Mouse (Mus musculus) CD4-positive, CD25-positive, alpha-beta regulatory T cell, adult 4 months (primary cell): ENCODE measurements around the gene D17H6S53E. TPM values are rescaled to one million over a fixed set of nuclear protein-coding genes. Genes with fewer than 3 reads are reported as not detected.
A peak's percentile ranks its signal among the peaks of the same experiment; 100 is the strongest.

Experiments used
- ATAC-seq: one replicate; pipeline ENCODE4 v1.8.0; 2017
- polyA plus RNA-seq, 2 experiments: library from polyadenylated mRNA; unstranded; fragments of 100-300 nt; shearing (Covaris generic); gene quantifications; one replicate each; pipeline ENCODE4 v1.2.1; 2017

D17H6S53E gene
- polyA plus RNA-seq, 2 experiments from 2014 or later: 24.2 to 33.4 TPM

- ATAC-seq: no peak
Measured at GRCm38 (mm10) chr17:35163326-35164081, 37.3 kb downstream of the D17H6S53E start.

- ATAC-seq: no peak
Measured at GRCm38 (mm10) chr17:35164218-35164567, 38.0 kb downstream of the D17H6S53E start.

- peak; percentile 90 for ATAC-seq
Measured at GRCm38 (mm10) chr17:35164568-35165450, 38.6 kb downstream of the D17H6S53E start, which contains the start of gene Prrc2a. Gene Prrc2a (minus strand): TSS chr17:35164897.

GRCm38 (mm10) chr17:35165451-35166155, 39.4 kb downstream of the D17H6S53E start:
- peak; percentile 1 for ATAC-seq

- no peak for ATAC-seq
Measured at GRCm38 (mm10) chr17:35166352-35167035, 40.3 kb downstream of the D17H6S53E start.

- no peak for ATAC-seq
Measured at GRCm38 (mm10) chr17:35167794-35168193, 41.6 kb downstream of the D17H6S53E start.

- no peak for ATAC-seq
Measured at GRCm38 (mm10) chr17:35168541-35169207, 42.5 kb downstream of the D17H6S53E start.

GRCm38 (mm10) chr17:35172445-35173234, 46.5 kb downstream of the D17H6S53E start:
- peak; percentile 48 for ATAC-seq

GRCm38 (mm10) chr17:35173329-35173728, 47.2 kb downstream of the D17H6S53E start:
- peak; percentile 75 for ATAC-seq

- ATAC-seq: peak; percentile 67
Measured at GRCm38 (mm10) chr17:35174201-35174977, 48.2 kb downstream of the D17H6S53E start.

GRCm38 (mm10) chr17:35175382-35175781, 49.2 kb downstream of the D17H6S53E start:
- no peak for ATAC-seq

- no peak for ATAC-seq
Measured at GRCm38 (mm10) chr17:35175968-35176367, 49.8 kb downstream of the D17H6S53E start, which contains the start of gene Aif1. Gene Aif1 (minus strand): TSS chr17:35176068.

Other genes starting within 250 kb of the D17H6S53E start
- gene Zbtb12, start 246.9 kb upstream of the D17H6S53E start, polyA plus RNA-seq: not detected
- not detected for gene Gm20547, start 244.3 kb upstream of the D17H6S53E start, polyA plus RNA-seq
- 1 to 10 TPM; 1.1 to 2.5 TPM for gene C2, start 228.1 kb upstream of the D17H6S53E start, polyA plus RNA-seq
- 10 to 100 TPM; 21.8 to 30.5 TPM for gene Ehmt2, start 227.9 kb upstream of the D17H6S53E start, polyA plus RNA-seq
- gene Slc44a4, start 211.9 kb upstream of the D17H6S53E start, polyA plus RNA-seq: not detected
- gene Neu1, start 195.1 kb upstream of the D17H6S53E start, polyA plus RNA-seq: 10 to 100 TPM; 32.5 to 40.6 TPM
- gene Hspa1b, start 167.1 kb upstream of the D17H6S53E start, polyA plus RNA-seq: 1 to 10 TPM in 1 of 2 experiments, under 1 TPM in 1; 0.84 to 3.7 TPM
- 1 to 10 TPM in 1 of 2 experiments, not detected in 1; 3.1 TPM for gene Gm20481, start 156.5 kb upstream of the D17H6S53E start, polyA plus RNA-seq
- gene Hspa1a, start 154.2 kb upstream of the D17H6S53E start, polyA plus RNA-seq: 1 to 10 TPM in 1 of 2 experiments, not detected in 1; 1.1 TPM
- gene Hspa1l, start 153.7 kb upstream of the D17H6S53E start, polyA plus RNA-seq: 1 to 10 TPM in 1 of 2 experiments, under 1 TPM in 1; 0.17 to 1.3 TPM
- gene Lsm2, start 144.5 kb upstream of the D17H6S53E start, polyA plus RNA-seq: 10 to 100 TPM; 51.4 to 54.8 TPM
- 10 to 100 TPM; 28.4 to 31.6 TPM for gene Vars, start 125.4 kb upstream of the D17H6S53E start, polyA plus RNA-seq
- gene Vwa7, start 109.8 kb upstream of the D17H6S53E start, polyA plus RNA-seq: under 1 TPM; 0.12 to 0.14 TPM
- 1 to 10 TPM; 2.7 to 2.8 TPM for gene Sapcd1, start 98.4 kb upstream of the D17H6S53E start, polyA plus RNA-seq
- 1 to 10 TPM; 1.8 to 2.5 TPM for gene Msh5, start 79.6 kb upstream of the D17H6S53E start, polyA plus RNA-seq
- gene Clic1, start 76.4 kb upstream of the D17H6S53E start, polyA plus RNA-seq: 100 to 1,000 TPM; 490 to 619 TPM
- 1 to 10 TPM; 1.1 to 6.3 TPM for gene Ddah2, start 67.3 kb upstream of the D17H6S53E start, polyA plus RNA-seq
- not detected for gene Ly6g6c, start 61.0 kb upstream of the D17H6S53E start, polyA plus RNA-seq
- not detected for gene Mpig6b, start 60.2 kb upstream of the D17H6S53E start, polyA plus RNA-seq
- gene Ly6g6e, start 49.5 kb upstream of the D17H6S53E start, polyA plus RNA-seq: not detected
- gene Ly6g6d, start 48.3 kb upstream of the D17H6S53E start, polyA plus RNA-seq: not detected
- not detected for gene Ly6g6f, start 40.8 kb upstream of the D17H6S53E start, polyA plus RNA-seq
- 10 to 100 TPM; 23.5 to 27.2 TPM for gene Abhd16a, start 37.1 kb upstream of the D17H6S53E start, polyA plus RNA-seq
- not detected for gene Ly6g5c, start 18.1 kb upstream of the D17H6S53E start, polyA plus RNA-seq
- gene Ly6g5b, start 10.9 kb upstream of the D17H6S53E start, polyA plus RNA-seq: 1 to 10 TPM; 2.5 to 2.8 TPM
- gene Gpank1, start 4.9 kb upstream of the D17H6S53E start, polyA plus RNA-seq: 10 to 100 TPM; 80.4 to 86.0 TPM
- gene Csnk2b, start 4.3 kb upstream of the D17H6S53E start, polyA plus RNA-seq: 100 to 1,000 TPM; 243 to 284 TPM
- under 1 TPM in 1 of 2 experiments, not detected in 1; 0.32 TPM for gene Apom, start 5.7 kb downstream of the D17H6S53E start, polyA plus RNA-seq
- 10 to 100 TPM; 16.9 to 31.5 TPM for gene Bag6, start 8.8 kb downstream of the D17H6S53E start, polyA plus RNA-seq
- gene Prrc2a, start 38.5 kb downstream of the D17H6S53E start, polyA plus RNA-seq: 10 to 100 TPM; 43.0 to 75.1 TPM
- gene Aif1, start 49.7 kb downstream of the D17H6S53E start, polyA plus RNA-seq: 1 to 10 TPM; 1.8 to 3.7 TPM
- 10 to 100 TPM in 1 of 2 experiments, 1 to 10 TPM in 1; 7.3 to 10.0 TPM for gene Lst1, start 62.1 kb downstream of the D17H6S53E start, polyA plus RNA-seq
- 100 to 1,000 TPM; 154 to 344 TPM for gene Ltb, start 68.1 kb downstream of the D17H6S53E start, polyA plus RNA-seq
- 10 to 100 TPM; 15.3 to 23.5 TPM for gene Tnf, start 75.6 kb downstream of the D17H6S53E start, polyA plus RNA-seq
- 10 to 100 TPM; 82.7 to 99.0 TPM for gene Lta, start 79.0 kb downstream of the D17H6S53E start, polyA plus RNA-seq
- gene Gm16181, start 94.5 kb downstream of the D17H6S53E start, polyA plus RNA-seq: 1 to 10 TPM in 1 of 2 experiments, under 1 TPM in 1; 0.79 to 1.4 TPM
- 1 to 10 TPM; 6.3 to 8.2 TPM for gene Atp6v1g2, start 107.3 kb downstream of the D17H6S53E start, polyA plus RNA-seq
- 1 to 10 TPM; 2.0 to 2.2 TPM for gene Nfkbil1, start 109.4 kb downstream of the D17H6S53E start, polyA plus RNA-seq
- 100 to 1,000 TPM; 255 to 357 TPM for gene Ddx39b, start 115.4 kb downstream of the D17H6S53E start, polyA plus RNA-seq
- gene H2-D1, start 136.4 kb downstream of the D17H6S53E start, polyA plus RNA-seq: 1,000 to 10,000 TPM; 4,417 to 6,162 TPM
- gene H2-Q1, start 194.0 kb downstream of the D17H6S53E start, polyA plus RNA-seq: under 1 TPM in 1 of 2 experiments, not detected in 1; 0.13 TPM
- gene H2-Q2, start 215.9 kb downstream of the D17H6S53E start, polyA plus RNA-seq: 10 to 100 TPM in 1 of 2 experiments, 1 to 10 TPM in 1; 9.8 to 10.8 TPM